Mouse (Mus musculus) left cerebral cortex, adult 2 months (tissue): ENCODE data around the gene Obscn. TPM values are rescaled to one million over a fixed set of nuclear protein-coding genes. Genes with fewer than 3 reads are reported as not detected.
A peak's percentile ranks its signal among the peaks of the same experiment; 100 is the strongest.

Experiments used
- DNase-seq, 2 experiments: peaks; one replicate each; pipeline ENCODE4 v3.0.0; 2021 to 2022; ENCODE audit warnings: low spot score in 2 of 2, mixed read lengths in 1 of 2; ENCODE audit errors: extremely low spot score in 1 of 2
- H3K27ac ChIP-seq: fragments of 200-600 bp; 2 replicates; pipeline ENCODE4 v1.8.1; 2022
- H3K4me3 ChIP-seq: fragments of 200-600 bp; 2 replicates; pipeline ENCODE4 v1.8.1; 2022
- CTCF ChIP-seq: fragments of 200-600 bp; IDR thresholded peaks from 2 replicates; pipeline ENCODE4 v1.8.1; 2022; ENCODE audit warnings: antibody characterized with exemption, mild to moderate bottlenecking, moderate library complexity
- intact Hi-C: fragments of 180-260 bp; cut with DNase I; formaldehyde crosslinking; loops from one replicate; pipeline ENCODE4 v1.15.1; 2025
- microRNA-seq, 2 experiments: library from miRNA; unstranded; fragments of <30 nt; microRNA quantifications; one replicate each; pipeline ENCODE4 v1.2.0; 2021
- total RNA-seq, 2 experiments: library from RNA; stranded (reverse); gene quantifications; 2 replicates each; pipeline ENCODE4 v1.2.3; 2021

The Obscn gene
- total RNA-seq, 2 experiments from 2014 or later: 1.5 to 1.9 TPM

GRCm38 (mm10) chr11:58953351-58954169 lies 182.6 kb downstream of the Obscn start:
- Histone ChIP-seq H3K27ac (peak overlapping the region; percentile 98), H3K4me3 (peak overlapping the region; percentile 71)
- no peak; the same call in none of the 2 replicates for TF ChIP-seq CTCF
- DNase-seq: no peak
- intact Hi-C loops: no loop called here

GRCm38 (mm10) chr11:58951210-58951609 lies 185.0 kb downstream of the Obscn start:
- intact Hi-C loops: no loop called here
- TF ChIP-seq CTCF: no peak
- DNase-seq: no peak
- Histone ChIP-seq H3K27ac (peak overlapping the region; percentile 12; the same call in 1 of the 2 replicates), H3K4me3 (no peak overlapping the region)

DNA sequence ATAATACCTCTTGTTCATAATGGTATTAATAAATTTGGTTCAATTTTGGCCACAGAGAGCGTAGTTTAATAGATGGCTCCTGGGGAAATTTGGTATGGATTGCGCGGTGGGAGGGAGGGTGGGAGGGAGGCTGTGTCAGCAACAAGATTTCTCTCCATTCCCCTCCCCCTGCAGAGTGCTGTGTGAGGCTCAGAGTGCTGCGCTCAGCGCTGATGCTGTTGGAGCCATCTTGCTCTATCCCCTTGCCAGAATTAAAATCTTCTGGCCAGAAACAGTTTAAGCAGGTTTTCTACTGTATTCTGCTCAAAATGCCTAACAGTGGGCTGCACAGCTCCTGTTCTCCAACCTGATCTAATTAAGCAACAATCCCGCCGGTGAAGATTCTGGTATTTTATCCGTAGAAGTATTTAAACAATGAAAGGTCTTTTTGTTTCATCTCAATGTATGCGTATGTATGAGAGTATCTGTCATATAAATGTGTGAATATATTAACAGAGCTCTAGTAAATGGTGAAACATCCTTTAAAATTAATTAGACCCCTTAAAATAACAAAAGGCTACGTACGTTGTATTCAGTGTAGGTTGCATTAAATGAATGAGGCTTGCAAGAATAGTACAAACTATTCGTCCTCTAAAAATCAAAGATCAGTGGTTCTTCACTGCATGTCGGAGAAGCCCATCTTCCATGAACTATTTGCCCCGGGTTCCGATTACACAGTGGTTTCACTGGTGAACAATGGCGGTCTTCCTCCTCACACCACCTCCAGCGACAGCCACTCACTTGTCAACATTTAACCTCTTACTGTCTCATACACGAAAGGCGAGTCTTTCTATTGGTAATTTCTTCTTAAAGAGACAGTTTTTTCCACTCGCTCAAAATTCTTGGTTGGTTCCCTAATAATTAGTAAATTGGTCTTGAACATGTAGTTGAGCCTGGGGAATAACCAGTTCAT lies 186.4 kb downstream of the Obscn start:
- intact Hi-C loops: no loop called here
- H3K27ac ChIP-seq: peak overlapping the region; percentile 96
- H3K4me3 ChIP-seq: peak overlapping the region; percentile 67
- TF ChIP-seq CTCF: no peak
- DNase-seq: peak in 1 of 2 experiments; percentile 59

DNA sequence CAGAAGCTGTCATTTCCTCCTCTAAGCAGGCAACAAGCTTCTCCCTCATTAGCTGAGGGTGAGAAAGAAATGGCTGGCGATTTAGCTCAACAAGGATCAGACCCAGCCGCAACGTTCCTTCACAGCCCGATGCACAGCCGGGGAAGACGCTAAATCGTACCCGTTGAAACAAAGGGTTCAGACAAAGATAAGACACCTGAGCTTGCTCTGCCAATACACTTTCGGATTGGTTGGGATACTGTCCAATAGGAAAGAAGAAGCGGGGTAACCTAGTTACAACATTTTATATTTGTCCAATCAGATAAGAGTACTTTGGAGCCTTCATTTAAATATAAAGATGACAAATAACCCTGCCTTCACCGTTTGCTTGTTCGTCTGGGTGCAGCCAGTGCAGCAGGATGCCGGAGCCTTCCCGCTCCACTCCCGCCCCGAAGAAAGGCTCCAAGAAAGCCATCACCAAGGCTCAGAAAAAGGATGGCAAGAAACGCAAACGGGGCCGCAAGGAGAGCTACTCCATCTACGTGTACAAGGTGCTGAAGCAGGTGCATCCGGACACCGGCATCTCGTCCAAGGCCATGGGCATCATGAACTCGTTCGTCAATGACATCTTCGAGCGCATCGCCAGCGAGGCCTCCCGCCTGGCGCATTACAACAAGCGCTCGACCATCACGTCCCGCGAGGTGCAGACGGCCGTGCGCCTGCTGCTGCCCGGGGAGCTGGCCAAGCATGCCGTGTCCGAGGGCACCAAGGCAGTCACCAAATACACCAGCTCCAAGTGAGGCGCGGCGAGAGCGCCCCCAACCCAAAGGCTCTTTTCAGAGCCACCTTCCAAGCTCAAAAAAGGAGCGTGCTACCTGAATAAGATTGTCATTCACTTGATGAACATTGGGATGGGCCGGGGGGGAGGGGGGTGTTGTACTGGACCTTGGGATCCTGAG lies 187.4 kb downstream of the Obscn start, which contains the start of gene Hist3h2ba:
Hist3h2ba (plus strand) TSS at position 379 of the 938 bp plus-strand sequence.
- intact Hi-C loops: no loop called here
- peak; percentile 77 to 78 for DNase-seq
- Histone ChIP-seq H3K4me3 (peak within 1 kb of the TSS; percentile 67), H3K27ac (peak within 1 kb of the TSS; percentile 96)
- TF ChIP-seq CTCF: no peak

- Histone ChIP-seq H3K4me3 (peak overlapping the region; percentile 67), H3K27ac (peak overlapping the region; percentile 89)
- intact Hi-C loops: no loop called here
- TF ChIP-seq CTCF: no peak
- DNase-seq: peak; percentile 63 to 76
These were observed 188.2 kb downstream of the Obscn start for GRCm38 (mm10) chr11:58947798-58948528.

DNA sequence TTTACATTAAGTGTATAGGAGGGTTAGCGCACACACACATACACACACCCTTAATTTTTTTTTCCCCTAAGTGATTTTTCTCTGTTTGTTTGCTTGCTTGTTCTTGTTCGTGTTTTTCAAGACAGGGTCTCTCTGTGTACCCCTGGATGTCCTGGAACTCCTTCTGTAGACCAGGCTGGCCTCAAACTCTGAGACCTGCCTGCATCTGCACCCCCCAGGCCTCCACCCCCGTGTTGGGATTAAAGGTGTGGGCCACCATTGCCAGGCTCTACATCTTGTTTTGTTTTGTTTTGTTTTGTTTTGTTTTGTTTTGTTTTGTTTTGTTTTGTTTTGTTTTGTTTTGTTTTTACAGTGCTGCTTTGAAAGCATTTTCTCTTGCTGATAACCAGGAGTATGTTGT lies 188.9 kb downstream of the Obscn start:
- DNase-seq: no peak
- intact Hi-C loops: no loop called here
- Histone ChIP-seq H3K4me3 (no peak overlapping the region; the same call in 1 of the 2 replicates), H3K27ac (peak overlapping the region; percentile 89)
- no peak for TF ChIP-seq CTCF

Small RNAs within 50 kb of the gene (microRNA-seq; reads per million reads assigned to microRNA genes)
- gene Gm44313: 0 reads per million in 2 experiments

Other genes starting within 250 kb of the Obscn start
- 1 to 10 TPM; 8.2 to 9.0 TPM for gene Zfp39, start 232.2 kb downstream of the Obscn start, total RNA-seq
- not detected for gene Btnl10, start 218.5 kb downstream of the Obscn start, total RNA-seq
- gene Rnf187, start 197.5 kb downstream of the Obscn start, total RNA-seq: 100 to 1,000 TPM; 445 to 469 TPM
- 10 to 100 TPM; 88.5 to 98.9 TPM for gene Hist3h2ba, start 187.5 kb downstream of the Obscn start, total RNA-seq
- 10 to 100 TPM; 55.5 to 59.1 TPM for gene Hist3h2a, start 181.7 kb downstream of the Obscn start, total RNA-seq
- gene Trim17, start 181.7 kb downstream of the Obscn start, total RNA-seq: 1 to 10 TPM; 4.8 to 4.9 TPM
- gene Trim11, start 158.3 kb downstream of the Obscn start, total RNA-seq: 10 to 100 TPM; 25.6 to 26.1 TPM
- gene Iba57, start 27.3 kb upstream of the Obscn start, total RNA-seq: 1 to 10 TPM; 7.4 to 7.8 TPM
- 1 to 10 TPM; 7.4 to 8.0 TPM for gene Gjc2, start 46.8 kb upstream of the Obscn start, total RNA-seq
- gene Guk1, start 55.8 kb upstream of the Obscn start, total RNA-seq: 100 to 1,000 TPM; 135 TPM
- gene Mrpl55, start 66.1 kb upstream of the Obscn start, total RNA-seq: 10 to 100 TPM; 33.8 to 33.9 TPM
- gene 2310033P09Rik, start 71.9 kb upstream of the Obscn start, total RNA-seq: 10 to 100 TPM; 21.0 to 23.6 TPM
- 100 to 1,000 TPM; 409 to 423 TPM for gene Arf1, start 91.9 kb upstream of the Obscn start, total RNA-seq
- not detected for gene Wnt3a, start 154.3 kb upstream of the Obscn start, total RNA-seq
- 10 to 100 TPM; 12.2 to 19.7 TPM for gene Wnt9a, start 170.5 kb upstream of the Obscn start, total RNA-seq
- not detected for gene Prss38, start 239.3 kb upstream of the Obscn start, total RNA-seq